Mouse (Mus musculus): ENCODE results near the gene Gm43951. TPM values are rescaled to one million over a fixed set of nuclear protein-coding genes. Genes with fewer than 3 reads are reported as not detected.

Gene Gm43951
- 5.5 and 5.8 TPM in 2 replicates for polyA plus RNA-seq (2012; rRNA removed)

GRCm38 (mm10) chr11:72206341-72207203 lies at the start of gene Gm43951:
Gm43951 (minus strand) TSS chr11:72206840.

GRCm38 (mm10) chr11:72215410-72215797 lies 8.8 kb upstream of the Gm43951 start, which contains the start of gene Med31:
Med31 (minus strand) TSS chr11:72215592.

GRCm38 (mm10) chr11:72207204-72207833 lies 679 bp upstream of the Gm43951 start, which contains the start of the genes 4933427D14Rik and Txndc17:
4933427D14Rik (minus strand) TSS chr11:72207459.
Txndc17 (plus strand) TSS chr11:72207547.

Other genes with a start within 250 kb of the Gm43951 start
- gene Aipl1, start 169.3 kb downstream of the Gm43951 start, polyA plus RNA-seq (2012; rRNA removed) = 0.42 and 0.43 TPM in 2 replicates
- gene Pimreg, start 164.8 kb downstream of the Gm43951 start, polyA plus RNA-seq (2012; rRNA removed) = 42.6 and 53.5 TPM in 2 replicates
- gene Pitpnm3, start 71.1 kb downstream of the Gm43951 start, polyA plus RNA-seq (2012; rRNA removed) = 7.5 and 9.4 TPM in 2 replicates
- 34.3 and 34.9 TPM in 2 replicates for gene 4933427D14Rik, start 619 bp upstream of the Gm43951 start, polyA plus RNA-seq (2012; rRNA removed)
- gene Txndc17, start 707 bp upstream of the Gm43951 start, polyA plus RNA-seq (2012; rRNA removed) = 89.9 and 97.7 TPM in 2 replicates
- 41.9 and 53.8 TPM in 2 replicates for gene Med31, start 8.8 kb upstream of the Gm43951 start, polyA plus RNA-seq (2012; rRNA removed)
- gene Slc13a5, start 60.4 kb upstream of the Gm43951 start, polyA plus RNA-seq (2012; rRNA removed) = 1.6 and 3.7 TPM in 2 replicates
- gene Xaf1, start 94.8 kb upstream of the Gm43951 start, polyA plus RNA-seq (2012; rRNA removed) = 4.0 and 4.2 TPM in 2 replicates
- gene Fbxo39, start 107.6 kb upstream of the Gm43951 start, polyA plus RNA-seq (2012; rRNA removed) = not detected in 2 replicates
- gene Tekt1, start 155.6 kb upstream of the Gm43951 start, polyA plus RNA-seq (2012; rRNA removed) = 3.6 and 3.7 TPM in 2 replicates
- 1.7 and 5.0 TPM in 2 replicates for gene Smtnl2, start 204.9 kb upstream of the Gm43951 start, polyA plus RNA-seq (2012; rRNA removed)
- gene Ggt6, start 228.7 kb upstream of the Gm43951 start, polyA plus RNA-seq (2012; rRNA removed) = 0.21 TPM in 1 of 2 replicates, not detected in the other
- 87.2 and 91.4 TPM in 2 replicates for gene Mybbp1a, start 234.5 kb upstream of the Gm43951 start, polyA plus RNA-seq (2012; rRNA removed)

Data from central nervous system, embryonic 14 days (tissue).